8 mouse cellular contexts compared by ENCODE assay signal in the genomic region with DNA sequence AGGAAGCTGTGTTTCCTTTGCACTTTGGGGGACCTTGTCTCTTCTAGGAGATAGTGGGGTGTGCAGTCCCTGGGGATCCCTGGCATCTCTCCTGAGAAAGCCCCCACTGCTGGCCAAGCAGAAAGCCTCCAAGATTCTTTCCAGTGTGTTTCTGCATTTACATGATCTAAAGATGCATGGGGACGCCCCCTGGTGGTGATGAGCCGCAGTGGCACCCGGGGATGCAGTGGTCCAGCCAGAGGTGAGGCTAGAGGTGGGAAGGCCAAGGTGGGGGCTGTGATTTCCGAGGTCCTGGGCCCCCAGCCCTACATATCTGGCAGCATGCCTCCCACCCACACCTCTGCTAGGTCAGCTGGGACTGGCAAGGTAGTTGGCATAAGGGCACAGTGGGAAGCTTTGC. TPM values are rescaled to one million over a fixed set of nuclear protein-coding genes. Genes with fewer than 3 reads are reported as not detected.
DNase-seq lines count a peak whose midpoint lies in the region; ATAC-seq lines count a peak whose summit lies in the region.

No protein-coding gene starts in this region.

- ATAC-seq in CD4-positive, CD25-positive, alpha-beta regulatory T cell, adult 4 months, result no peak
- ATAC-seq in megakaryocyte progenitor cell, adult 5-6 weeks (replicated peaks; ENCODE audit: poor library complexity), result peak; percentile 65; the same call in 1 of the 2 replicates

- DNase-seq in CD4-positive, CD25-positive, alpha-beta regulatory T cell, adult 2 months (ENCODE audit: low read depth, low spot score), result peak; percentile 85
- peak; percentile 63 for DNase-seq in MN1 (ENCODE audit: low spot score)
- peak; percentile 78 for DNase-seq in cerebellum, adult 9-11 months
- DNase-seq in gastrocnemius, postnatal 36 days, result peak; percentile 58 to 71
- DNase-seq in layer of hippocampus, postnatal 25 days (ENCODE audit: extremely low spot score in 1 of 2, low spot score in 1 of 2), result peak; percentile 64 to 87
- peak; percentile 70 to 85 for DNase-seq in spleen, postnatal 10 days (ENCODE audit: low spot score in 2 of 2)

- intact Hi-C loops in gastrocnemius, postnatal 36 days (cut with DNase I), result loop anchor here (5.0 kb wide), 2 partner anchors 87 to 273 kb away; no protein-coding TSS in a partner anchor

RNA-seq across cellular contexts. Expression of gene Hmcn2, which starts 19.2 kb away (rescaled TPM):
- polyA plus RNA-seq in CD4-positive, CD25-positive, alpha-beta regulatory T cell, adult 4 months (2017; shearing (Covaris generic)), result under 1 TPM; 0.36 to 0.48 TPM
- total RNA-seq in gastrocnemius, postnatal 36 days (2021), result 10 to 100 TPM; 28.6 to 30.1 TPM
- total RNA-seq in layer of hippocampus, postnatal 25 days (2021), result under 1 TPM; 0.25 to 0.49 TPM
- not detected in 2 replicates for total RNA-seq in megakaryocyte progenitor cell, adult 5-6 weeks (2015)
- 0.21 TPM in 1 of 2 replicates, not detected in the other for total RNA-seq in megakaryocyte progenitor cell, adult 5-6 weeks (2017)

RNA-seq across cellular contexts. Expression of gene Ncs1, which starts 49.4 kb away (rescaled TPM):
- 1 to 10 TPM in 1 of 2 experiments, under 1 TPM in 1; 0.63 to 1.4 TPM for polyA plus RNA-seq in CD4-positive, CD25-positive, alpha-beta regulatory T cell, adult 4 months (2017; shearing (Covaris generic))
- 1 to 10 TPM; 4.0 to 4.9 TPM for total RNA-seq in gastrocnemius, postnatal 36 days (2021)
- total RNA-seq in layer of hippocampus, postnatal 25 days (2021), result 100 to 1,000 TPM; 259 to 284 TPM
- total RNA-seq in megakaryocyte progenitor cell, adult 5-6 weeks (2015), result 1.2 and 2.3 TPM in 2 replicates
- 1.7 TPM in 2 replicates for total RNA-seq in megakaryocyte progenitor cell, adult 5-6 weeks (2017)

Comparison
In these comparisons a context has a peak if more than half of its experiments do, and no peak if none do; other contexts are left out.
1. RNA of gene Hmcn2, which starts 19.2 kb away (total RNA-seq): 28.6 to 30.1 TPM in gastrocnemius, postnatal 36 days; 0.25 to 0.49 TPM in layer of hippocampus, postnatal 25 days and 0.21 TPM in megakaryocyte progenitor cell, adult 5-6 weeks; every median in the first group is over 10 times any median in the second.
2. RNA of gene Ncs1, which starts 49.4 kb away (total RNA-seq): 259 to 284 TPM in layer of hippocampus, postnatal 25 days; 4.0 to 4.9 TPM in gastrocnemius, postnatal 36 days and 1.2 to 2.3 TPM in megakaryocyte progenitor cell, adult 5-6 weeks; every median in the first group is over 10 times any median in the second.
3. Peak in every context shown above with its lines, with median percentiles within 50 percentile points of each other: DNase-seq.